Mouse (Mus musculus): Measurements from ENCODE around the gene Col5a1. TPM values are rescaled to one million over a fixed set of nuclear protein-coding genes. Genes with fewer than 3 reads are reported as not detected.
A peak's percentile ranks its signal among the peaks of the same experiment; 100 is the strongest.

Col5a1 gene
- total and polyA plus RNA-seq, 3 experiments: 31.1 to 75.5 TPM; not detected in 1

GRCm38 (mm10) chr2:28034011-28034710 lies 147.9 kb downstream of the Col5a1 start:
- TF ChIP-seq MYB (IDR thresholded peaks at IDR 0.05; ENCODE audit: low read depth, low read length) (no peak), CHD1 (IDR thresholded peaks at IDR 0.05; ENCODE audit: low read depth, low read length) (0 out of 2 replicates have a peak, but pooled peaks have one; percentile 7), SMC3 (IDR thresholded peaks at IDR 0.05; ENCODE audit: low read depth, low read length) (no peak), POLR2A (IDR thresholded peaks at IDR 0.05; ENCODE audit: control insufficient read depth in 1 of 2, insufficient read depth in 1 of 2, low read depth in 1 of 2, low read length in 2 of 2, poor library complexity in 1 of 2) (peak; percentile 32 to 40; a peak in 1 of 4 replicates)
- Histone ChIP-seq H3K79me2 (ENCODE audit: control insufficient read depth, insufficient read depth, low read length, poor library complexity) (peaks cover 35% of the 10 kb centered on the region), H3K9ac (ENCODE audit: control insufficient read depth, low read depth, low read length, poor library complexity, severe bottlenecking) (peak overlapping the region; percentile 82), H3K4me1 (ENCODE audit: control insufficient read depth in 1 of 2, insufficient read depth in 2 of 2, low read length in 2 of 2) (peaks cover 5 to 52% of the 10 kb centered on the region in 2 experiments), H3K27ac (ENCODE audit: control insufficient read depth, low read depth, low read length) (peak overlapping the region; percentile 98), H3K36me3 (ENCODE audit: control insufficient read depth in 1 of 2, insufficient read depth in 2 of 2, low read length in 2 of 2) (peaks cover 3 to 55% of the 10 kb centered on the region in 2 experiments; a peak in 3 of 4 replicates), H3K4me3 (ENCODE audit: control insufficient read depth in 1 of 2, insufficient read depth in 1 of 2, low read depth in 2 of 2, low read length in 2 of 2) (peak overlapping the region; percentile 50 to 67), H3K27me3 (ENCODE audit: control insufficient read depth in 1 of 2, insufficient read depth in 2 of 2, low read length in 2 of 2) (no peaks in the 10 kb centered on the region), H3K9me3 (replicated peaks; ENCODE audit: insufficient read depth, low read length) (no peaks in the 10 kb centered on the region)
- peak; percentile 23 for DNase-seq (ENCODE audit: low read depth, low spot score)

- no peak overlapping the region for H3K27ac ChIP-seq (ENCODE audit: control insufficient read depth, low read depth, low read length)
- TF ChIP-seq ELF1 (IDR thresholded peaks at IDR 0.05; ENCODE audit: low read depth, low read length): no peak
- no peak for TF ChIP-seq SIN3A (IDR thresholded peaks at IDR 0.05; ENCODE audit: low read length)
- TF ChIP-seq MYB (IDR thresholded peaks at IDR 0.05; ENCODE audit: low read depth, low read length): no peak
- TF ChIP-seq NELFE (IDR thresholded peaks at IDR 0.05; ENCODE audit: low read depth, low read length): no peak
- TF ChIP-seq MYC (IDR thresholded peaks at IDR 0.05; ENCODE audit: low read depth, low read length): no peak
- TF ChIP-seq ZKSCAN1 (IDR thresholded peaks at IDR 0.05; ENCODE audit: low read depth, low read length): no peak
- TF ChIP-seq USF2 (IDR thresholded peaks at IDR 0.05; ENCODE audit: borderline replicate concordance in 1 of 2, insufficient read depth in 1 of 2, low read depth in 1 of 2, low read length in 2 of 2): no peak
- TF ChIP-seq USF1 (IDR thresholded peaks at IDR 0.05; ENCODE audit: low read depth, low read length): no peak
- TF ChIP-seq CTCF (IDR thresholded peaks at IDR 0.05 in 2 of 3, conservative IDR thresholded peaks at IDR 0.05 in 1 of 3; ENCODE audit: control insufficient read depth in 1 of 3, insufficient read depth in 1 of 3, low read depth in 2 of 3, low read length in 3 of 3, poor library complexity in 1 of 3, severe bottlenecking in 1 of 3): no peak
- no peak for TF ChIP-seq RAD21 (IDR thresholded peaks at IDR 0.05; ENCODE audit: low read depth, low read length)
- no peak for TF ChIP-seq MAX (IDR thresholded peaks at IDR 0.05; ENCODE audit: low read length)
- no peak for TF ChIP-seq POLR2AphosphoS2 (IDR thresholded peaks at IDR 0.05; ENCODE audit: low read length)
- TF ChIP-seq MEF2A (IDR thresholded peaks at IDR 0.05; ENCODE audit: extremely low read depth, insufficient replicate concordance, low read depth, low read length, poor library complexity, severe bottlenecking): no peak
- no peak for TF ChIP-seq BHLHE40 (IDR thresholded peaks at IDR 0.05; ENCODE audit: borderline replicate concordance, low read depth, low read length)
- TF ChIP-seq TAL1 (IDR thresholded peaks at IDR 0.05; ENCODE audit: low read length): no peak
- no peak for TF ChIP-seq GABPA (IDR thresholded peaks at IDR 0.05; ENCODE audit: low read depth, low read length)
- no peak for TF ChIP-seq KAT2A (conservative IDR thresholded peaks at IDR 0.05; ENCODE audit: low read depth, low read length)
- TF ChIP-seq MAZ (IDR thresholded peaks at IDR 0.05; ENCODE audit: low read depth, low read length): no peak
- peaks cover 3 to 43% of the 10 kb centered on the region in 2 experiments; a peak in 3 of 4 replicates for H3K36me3 ChIP-seq (ENCODE audit: control insufficient read depth in 1 of 2, insufficient read depth in 2 of 2, low read length in 2 of 2)
- H3K79me2 ChIP-seq (ENCODE audit: control insufficient read depth, insufficient read depth, low read length, poor library complexity): peaks cover 31% of the 10 kb centered on the region
- H3K4me1 ChIP-seq (ENCODE audit: control insufficient read depth in 1 of 2, insufficient read depth in 2 of 2, low read length in 2 of 2): peaks cover 2 to 37% of the 10 kb centered on the region in 2 experiments; a peak in 3 of 4 replicates
- DNase-seq (ENCODE audit: low read depth, low spot score): peak; percentile 39
- no peaks in the 10 kb centered on the region for H3K27me3 ChIP-seq (ENCODE audit: control insufficient read depth in 1 of 2, insufficient read depth in 2 of 2, low read length in 2 of 2)
- H3K9ac ChIP-seq (ENCODE audit: control insufficient read depth, low read depth, low read length, poor library complexity, severe bottlenecking): no peak overlapping the region
- H3K4me3 ChIP-seq (ENCODE audit: control insufficient read depth in 1 of 2, insufficient read depth in 1 of 2, low read depth in 2 of 2, low read length in 2 of 2): no peak overlapping the region
- no peaks in the 10 kb centered on the region for H3K9me3 ChIP-seq (replicated peaks; ENCODE audit: insufficient read depth, low read length)
Measured at GRCm38 (mm10) chr2:28036788-28037187, 150.6 kb downstream of the Col5a1 start.
